17 mouse cellular contexts compared by ENCODE assay signal in genomic region chr10:57663758-57664157, GRCm38 (mm10). TPM values are rescaled to one million over a fixed set of nuclear protein-coding genes. Genes with fewer than 3 reads are reported as not detected.
DNase-seq lines count a peak whose midpoint lies in the region.
"Had no signal": no experiment of that assay in that cellular context is flagged by ENCODE, and none has a peak within 500 bp of the region (broad histone marks: within the 10 kb centered on the region; RNA-seq: fewer than 3 reads in every experiment).

No protein-coding gene starts in this region.

- intact Hi-C loops in left cerebral cortex, postnatal 4 days (cut with DNase I): no loop called here
- intact Hi-C loops in left cerebral cortex, postnatal 25 days (cut with DNase I): no loop called here

- DNase-seq in left cerebral cortex, postnatal 4 days: peak; percentile 65
- DNase-seq in left cerebral cortex, postnatal 25 days (ENCODE audit: low spot score in 2 of 2): no peak
- peak; percentile 98 for DNase-seq in cerebellum, adult 11-12 months
- DNase-seq in cerebellum, adult 9-10 months: peak; percentile 99
- DNase-seq in cerebellum, postnatal 36 days: peak; percentile 98 to 99
- DNase-seq in retina, postnatal 1 day: no peak
- no peak for DNase-seq in layer of hippocampus, adult 9-11 months
- DNase-seq: adrenal gland, adult 8-10 months; B cell, adult 2 months; heart, adult 2 months; kidney, adult 11 months; kidney, postnatal 14 days; lung, adult 2 months; lung, postnatal 10 days; thymus, postnatal 4 days had no signal

RNA-seq across cellular contexts. Expression of gene Pkib, which starts 32.0 kb away (rescaled TPM):
- 1 to 10 TPM; 3.4 to 5.8 TPM for total RNA-seq in left cerebral cortex, postnatal 4 days (2021)
- 10 to 100 TPM; 14.4 to 17.1 TPM for total RNA-seq in left cerebral cortex, postnatal 25 days (2021)
- total RNA-seq: gastrocnemius, adult 18-20 months; megakaryocyte-erythroid progenitor cell, adult 5-6 weeks had no signal

Comparison
In these comparisons a context has a peak if more than half of its experiments do, and no peak if none do; other contexts are left out.
1. DNase-seq: peak in left cerebral cortex, postnatal 4 days (single experiment), cerebellum, adult 11-12 months (single experiment), cerebellum, adult 9-10 months (single experiment) and cerebellum, postnatal 36 days (2 of 2); none in left cerebral cortex, postnatal 25 days (0 of 2), retina, postnatal 1 day (single experiment) and layer of hippocampus, adult 9-11 months (single experiment).